Mouse (Mus musculus): ENCODE data around the gene Lsr. TPM values are rescaled to one million over a fixed set of nuclear protein-coding genes. Genes with fewer than 3 reads are reported as not detected.

The Lsr gene
- polyA plus RNA-seq, 1 experiment from 2014 or later = 22.7 TPM

DNA sequence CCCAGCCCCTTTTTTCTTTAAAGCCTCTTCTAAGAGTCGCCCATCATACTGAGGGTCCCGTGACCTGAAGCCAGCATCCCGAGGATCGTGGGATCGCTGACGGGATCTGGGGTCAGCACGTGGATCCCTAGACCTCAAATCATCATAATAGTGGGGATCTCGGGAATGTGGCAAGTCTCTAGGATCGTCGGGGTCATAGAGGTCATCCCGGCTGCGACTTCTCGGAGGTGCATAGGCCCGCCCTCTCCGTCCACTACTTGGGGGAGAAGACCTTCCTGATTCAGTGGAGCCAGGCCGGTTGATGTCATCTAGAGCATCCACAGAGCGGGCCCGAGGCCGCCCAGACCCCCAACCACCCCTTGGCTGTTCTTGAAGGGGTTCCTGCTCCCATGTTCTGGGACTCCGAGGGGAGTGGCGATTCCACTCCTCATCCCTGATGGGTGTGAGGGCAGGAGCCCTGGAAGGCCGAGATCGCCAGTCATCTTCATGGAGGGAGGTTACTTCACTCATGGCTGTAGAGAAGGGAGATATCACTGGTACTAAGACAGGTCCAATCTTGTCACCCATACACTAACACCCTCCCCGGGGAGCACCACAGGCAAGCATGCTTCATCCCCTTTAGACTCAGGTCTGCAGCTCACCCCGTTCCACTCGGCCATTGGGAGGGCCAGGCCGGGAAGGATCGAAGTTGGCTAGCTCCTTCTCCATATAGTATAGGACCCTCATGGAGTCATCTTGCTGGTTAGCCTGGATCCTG is 15.0 kb downstream of the Lsr start:
- H3K4me3 ChIP-seq (ENCODE audit: low read depth, low read length) = peak overlapping the region; percentile 96
- H3K27me3 ChIP-seq (replicated peaks; ENCODE audit: control insufficient read depth, insufficient read depth, low read length) = no peaks in the 10 kb centered on the region
- DNase-seq (ENCODE audit: low spot score) (no peak), ATAC-seq (ENCODE audit: low read depth) (no peak)
- peaks cover 35% of the 10 kb centered on the region for H3K36me3 ChIP-seq (ENCODE audit: control insufficient read depth, insufficient read depth, low read length)
- WGBS = 70% methylated on average over 28 of the region's 28 CpGs
- no peaks in the 10 kb centered on the region for H3K9me3 ChIP-seq (ENCODE audit: control insufficient read depth, low read length)
- H3K9ac ChIP-seq (ENCODE audit: low read depth, low read length) = peak overlapping the region; percentile 99
- peaks cover 12% of the 10 kb centered on the region for H3K4me1 ChIP-seq (ENCODE audit: control insufficient read depth, insufficient read depth, low read length)
- H3K4me2 ChIP-seq (ENCODE audit: low read depth, low read length) = peak overlapping the region; percentile 79
- peak overlapping the region; percentile 99 for H3K27ac ChIP-seq (replicated peaks; ENCODE audit: low read depth, low read length)

- Histone ChIP-seq H3K36me3 (ENCODE audit: control insufficient read depth, insufficient read depth, low read length) (peaks cover 45% of the 10 kb centered on the region), H3K9me3 (ENCODE audit: control insufficient read depth, low read length) (no peaks in the 10 kb centered on the region), H3K27ac (replicated peaks; ENCODE audit: low read depth, low read length) (peak overlapping the region; percentile 99), H3K9ac (ENCODE audit: low read depth, low read length) (peak overlapping the region; percentile 99), H3K4me3 (ENCODE audit: low read depth, low read length) (peak overlapping the region; percentile 96), H3K27me3 (replicated peaks; ENCODE audit: control insufficient read depth, insufficient read depth, low read length) (no peaks in the 10 kb centered on the region), H3K4me1 (ENCODE audit: control insufficient read depth, insufficient read depth, low read length) (peaks cover 12% of the 10 kb centered on the region), H3K4me2 (ENCODE audit: low read depth, low read length) (peak overlapping the region; percentile 79)
- ATAC-seq (ENCODE audit: low read depth) = peak; percentile 74
- WGBS = under 1% methylated on average over 40 of the region's 43 CpGs
- DNase-seq (ENCODE audit: low spot score) = peak; percentile 90
Measured at GRCm38 (mm10) chr7:30957367-30957783, 15.9 kb downstream of the Lsr start.

- DNase-seq (ENCODE audit: low spot score) = peak; percentile 93
- no peaks in the 10 kb centered on the region for H3K27me3 ChIP-seq (replicated peaks; ENCODE audit: control insufficient read depth, insufficient read depth, low read length)
- H3K4me1 ChIP-seq (ENCODE audit: control insufficient read depth, insufficient read depth, low read length) = peaks cover 12% of the 10 kb centered on the region
- no peaks in the 10 kb centered on the region for H3K9me3 ChIP-seq (ENCODE audit: control insufficient read depth, low read length)
- under 1% methylated on average over 27 of the region's 82 CpGs for WGBS
- H3K36me3 ChIP-seq (ENCODE audit: control insufficient read depth, insufficient read depth, low read length) = peaks cover 50% of the 10 kb centered on the region
- peak within 1 kb of the TSS; percentile 99 for H3K27ac ChIP-seq (replicated peaks; ENCODE audit: low read depth, low read length)
- peak within 1 kb of the TSS; percentile 99 for H3K9ac ChIP-seq (ENCODE audit: low read depth, low read length)
- ATAC-seq (ENCODE audit: low read depth) = peak; percentile 48
- peak within 1 kb of the TSS; percentile 79 for H3K4me2 ChIP-seq (ENCODE audit: low read depth, low read length)
- peak within 1 kb of the TSS; percentile 96 for H3K4me3 ChIP-seq (ENCODE audit: low read depth, low read length)
Measured at GRCm38 (mm10) chr7:30956756-30957366, 16.4 kb downstream of the Lsr start, which contains the start of gene Usf2. TSS of gene Usf2 (minus strand) at chr7:30956803.

DNA sequence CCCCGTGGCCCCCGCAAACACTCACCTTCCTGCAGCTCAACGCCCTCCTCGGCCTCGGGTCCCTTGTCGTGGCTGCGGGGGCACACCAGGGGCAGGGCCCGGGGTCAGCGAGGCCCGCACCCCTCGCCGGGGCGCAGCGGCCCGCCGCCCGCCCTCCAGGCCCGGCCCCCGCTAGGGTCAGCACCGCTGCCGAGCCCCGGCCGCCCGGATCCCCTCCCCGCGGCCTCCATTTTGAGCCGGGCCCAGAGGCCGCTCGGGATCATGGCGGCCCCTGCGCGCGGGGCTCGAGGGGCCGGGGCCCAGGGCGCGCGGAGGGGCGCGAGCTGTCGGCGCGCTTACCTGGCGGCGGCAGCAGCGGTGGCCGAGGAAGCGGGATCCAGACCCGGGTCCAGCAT is 16.9 kb downstream of the Lsr start:
- Histone ChIP-seq H3K27ac (replicated peaks; ENCODE audit: low read depth, low read length) (peak overlapping the region; percentile 99), H3K4me2 (ENCODE audit: low read depth, low read length) (peak overlapping the region; percentile 79), H3K4me3 (ENCODE audit: low read depth, low read length) (peak overlapping the region; percentile 96), H3K36me3 (ENCODE audit: control insufficient read depth, insufficient read depth, low read length) (peaks cover 55% of the 10 kb centered on the region), H3K9ac (ENCODE audit: low read depth, low read length) (peak overlapping the region; percentile 99), H3K27me3 (replicated peaks; ENCODE audit: control insufficient read depth, insufficient read depth, low read length) (no peaks in the 10 kb centered on the region), H3K4me1 (ENCODE audit: control insufficient read depth, insufficient read depth, low read length) (peaks cover 12% of the 10 kb centered on the region), H3K9me3 (ENCODE audit: control insufficient read depth, low read length) (no peaks in the 10 kb centered on the region)
- 0% methylated on average over 11 of the region's 49 CpGs for WGBS
- ATAC-seq (ENCODE audit: low read depth) = peak; percentile 47
- no peak for DNase-seq (ENCODE audit: low spot score)

- Histone ChIP-seq H3K27me3 (replicated peaks; ENCODE audit: control insufficient read depth, insufficient read depth, low read length) (no peaks in the 10 kb centered on the region), H3K9me3 (ENCODE audit: control insufficient read depth, low read length) (no peaks in the 10 kb centered on the region), H3K4me2 (ENCODE audit: low read depth, low read length) (peak overlapping the region; percentile 79), H3K9ac (ENCODE audit: low read depth, low read length) (peak overlapping the region; percentile 99), H3K4me1 (ENCODE audit: control insufficient read depth, insufficient read depth, low read length) (peaks cover 12% of the 10 kb centered on the region), H3K27ac (replicated peaks; ENCODE audit: low read depth, low read length) (peak overlapping the region; percentile 99), H3K36me3 (ENCODE audit: control insufficient read depth, insufficient read depth, low read length) (peaks cover 60% of the 10 kb centered on the region), H3K4me3 (ENCODE audit: low read depth, low read length) (peak overlapping the region; percentile 96)
- DNase-seq (ENCODE audit: low spot score) = peak; percentile 90
- under 1% methylated on average over 17 of the region's 64 CpGs for WGBS
- peak; percentile 80 for ATAC-seq (ENCODE audit: low read depth)
Measured at GRCm38 (mm10) chr7:30955584-30956356, 17.5 kb downstream of the Lsr start.

DNA sequence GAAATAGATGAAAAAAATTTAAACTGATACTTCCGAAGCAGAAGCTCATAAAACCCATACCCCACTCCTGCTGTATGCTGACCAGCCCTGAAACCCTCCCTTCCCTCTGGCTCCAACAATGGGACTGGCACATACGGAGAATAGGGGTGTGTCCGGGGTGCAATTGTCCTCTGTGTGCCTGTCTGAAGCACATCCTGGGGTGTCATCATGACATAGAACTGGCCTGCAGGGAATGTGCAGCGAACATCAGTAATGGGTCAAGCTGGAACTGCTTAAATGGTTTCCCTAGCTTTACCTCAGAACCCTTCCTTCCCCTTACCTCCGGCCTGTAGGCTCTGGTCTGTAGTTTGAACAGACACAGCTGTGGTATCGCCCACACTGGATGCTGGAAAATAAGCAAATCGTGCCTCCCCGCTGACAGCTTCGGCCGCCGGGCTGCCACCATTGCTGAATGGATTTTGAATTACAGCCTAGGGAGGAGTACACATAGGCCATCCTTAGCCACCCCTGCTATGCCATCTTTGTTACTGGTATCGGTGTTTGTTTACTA is 18.2 kb downstream of the Lsr start:
- DNase-seq (ENCODE audit: low spot score) (no peak), ATAC-seq (ENCODE audit: low read depth) (no peak)
- H3K36me3 ChIP-seq (ENCODE audit: control insufficient read depth, insufficient read depth, low read length) = peaks cover 66% of the 10 kb centered on the region
- no peaks in the 10 kb centered on the region for H3K9me3 ChIP-seq (ENCODE audit: control insufficient read depth, low read length)
- peak overlapping the region; percentile 99 for H3K9ac ChIP-seq (ENCODE audit: low read depth, low read length)
- WGBS = 84% methylated on average over 12 of the region's 12 CpGs
- no peak overlapping the region for H3K27ac ChIP-seq (replicated peaks; ENCODE audit: low read depth, low read length)
- H3K27me3 ChIP-seq (replicated peaks; ENCODE audit: control insufficient read depth, insufficient read depth, low read length) = no peaks in the 10 kb centered on the region
- H3K4me3 ChIP-seq (ENCODE audit: low read depth, low read length) = peak overlapping the region; percentile 96
- peaks cover 12% of the 10 kb centered on the region for H3K4me1 ChIP-seq (ENCODE audit: control insufficient read depth, insufficient read depth, low read length)
- H3K4me2 ChIP-seq (ENCODE audit: low read depth, low read length) = peak overlapping the region; percentile 79

DNA sequence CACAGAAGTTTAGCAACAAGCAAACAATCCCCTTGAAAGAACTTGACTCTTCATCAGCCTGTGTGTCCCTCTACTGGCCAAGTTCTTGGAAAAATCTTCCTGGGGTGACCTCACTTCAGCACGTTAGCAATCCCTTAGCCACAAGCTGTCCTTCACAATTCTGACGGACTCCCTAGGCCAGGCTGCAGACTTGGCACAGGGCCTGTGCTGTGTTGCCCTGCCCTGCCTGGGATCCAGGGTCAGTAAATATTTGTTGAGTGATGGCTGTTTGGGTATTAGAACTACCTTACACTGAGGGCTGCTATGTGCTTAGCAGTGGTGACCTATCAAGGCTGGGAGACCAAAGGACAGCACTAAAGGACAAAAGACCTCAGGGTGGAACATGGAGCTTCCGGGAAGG is 19.2 kb downstream of the Lsr start:
- Histone ChIP-seq H3K27me3 (replicated peaks; ENCODE audit: control insufficient read depth, insufficient read depth, low read length) (no peaks in the 10 kb centered on the region), H3K9me3 (ENCODE audit: control insufficient read depth, low read length) (no peaks in the 10 kb centered on the region), H3K4me3 (ENCODE audit: low read depth, low read length) (no peak overlapping the region), H3K4me2 (ENCODE audit: low read depth, low read length) (no peak overlapping the region), H3K9ac (ENCODE audit: low read depth, low read length) (no peak overlapping the region), H3K36me3 (ENCODE audit: control insufficient read depth, insufficient read depth, low read length) (peaks cover 74% of the 10 kb centered on the region), H3K27ac (replicated peaks; ENCODE audit: low read depth, low read length) (no peak overlapping the region), H3K4me1 (ENCODE audit: control insufficient read depth, insufficient read depth, low read length) (peaks cover 12% of the 10 kb centered on the region)
- DNase-seq (ENCODE audit: low spot score) (no peak), ATAC-seq (ENCODE audit: low read depth) (no peak)
- WGBS = 86% methylated on average over 3 of the region's 3 CpGs

DNA sequence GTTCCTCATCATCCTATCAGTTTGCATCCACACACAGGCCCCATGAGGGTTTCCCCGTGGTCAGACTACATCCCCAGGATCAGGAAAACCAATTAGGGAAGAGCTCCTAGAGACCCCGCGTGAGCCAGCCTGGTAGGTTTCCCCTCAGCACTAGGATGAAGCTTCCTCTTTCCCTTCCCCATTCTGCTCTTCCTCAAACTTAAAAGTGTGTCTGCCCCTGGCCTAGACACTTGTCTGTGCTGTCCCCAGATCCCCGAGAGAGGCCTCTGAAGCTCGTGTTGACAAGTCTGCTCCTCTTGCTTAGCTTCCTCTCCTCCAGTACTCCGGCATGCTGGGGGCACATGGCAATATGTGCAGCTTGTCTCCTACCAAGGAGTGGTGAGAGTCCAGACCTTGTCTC is 19.8 kb downstream of the Lsr start:
- no peak overlapping the region for H3K9ac ChIP-seq (ENCODE audit: low read depth, low read length)
- H3K27ac ChIP-seq (replicated peaks; ENCODE audit: low read depth, low read length) = no peak overlapping the region
- no peak overlapping the region for H3K4me3 ChIP-seq (ENCODE audit: low read depth, low read length)
- H3K4me2 ChIP-seq (ENCODE audit: low read depth, low read length) = no peak overlapping the region
- H3K9me3 ChIP-seq (ENCODE audit: control insufficient read depth, low read length) = no peaks in the 10 kb centered on the region
- DNase-seq (ENCODE audit: low spot score) (no peak), ATAC-seq (ENCODE audit: low read depth) (no peak)
- peaks cover 71% of the 10 kb centered on the region for H3K36me3 ChIP-seq (ENCODE audit: control insufficient read depth, insufficient read depth, low read length)
- 78% methylated on average over 6 of the region's 6 CpGs for WGBS
- no peaks in the 10 kb centered on the region for H3K27me3 ChIP-seq (replicated peaks; ENCODE audit: control insufficient read depth, insufficient read depth, low read length)
- peaks cover 10% of the 10 kb centered on the region for H3K4me1 ChIP-seq (ENCODE audit: control insufficient read depth, insufficient read depth, low read length)

Data from embryonic facial prominence, embryonic 14.5 days (tissue).